Mouse (Mus musculus) C2C12 (cell line): ENCODE data around the gene Epha3.

Experiments used
- CTCF ChIP-seq: IDR thresholded peaks from one replicate; pipeline ENCODE4 v1.5.1; 2011; ENCODE audit not compliant: control insufficient read depth, insufficient read depth, insufficient read length
- USF1 ChIP-seq: IDR thresholded peaks from one replicate; pipeline ENCODE4 v1.6.1; 2011; ENCODE audit warnings: low read depth, mild to moderate bottlenecking, control low read depth, moderate library complexity

GRCm38 (mm10) chr16:63500975-63501393, 363.0 kb downstream of the Epha3 start:
- no peak for TF ChIP-seq USF1
- TF ChIP-seq CTCF = no peak
